Mouse (Mus musculus): ENCODE measurements around the gene Hs2st1.
A peak's percentile ranks its signal among the peaks of the same experiment; 100 is the strongest.

Gene Hs2st1

DNA sequence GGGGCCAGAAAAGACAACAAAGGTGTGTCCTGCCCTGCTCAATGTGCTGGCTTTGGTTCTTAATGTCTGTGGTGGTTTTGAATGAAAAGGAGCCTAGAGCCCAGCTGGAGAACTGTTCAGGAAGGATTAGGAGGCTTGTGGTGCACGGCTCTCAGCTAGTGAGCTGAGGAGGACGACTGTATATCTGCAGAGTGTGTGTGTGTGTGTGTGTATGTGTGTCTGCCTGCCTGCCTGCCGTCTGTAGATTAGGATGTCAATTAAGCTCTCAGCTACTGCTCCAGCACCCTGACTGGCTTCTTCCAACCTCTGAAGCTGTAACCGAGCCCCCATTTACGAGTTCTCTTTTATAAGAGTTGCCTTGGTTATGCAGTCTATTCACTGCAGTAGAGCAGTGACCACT lies 62.1 kb downstream of the Hs2st1 start:
- no peak for DNase-seq (ENCODE audit: extremely low spot score)

DNA sequence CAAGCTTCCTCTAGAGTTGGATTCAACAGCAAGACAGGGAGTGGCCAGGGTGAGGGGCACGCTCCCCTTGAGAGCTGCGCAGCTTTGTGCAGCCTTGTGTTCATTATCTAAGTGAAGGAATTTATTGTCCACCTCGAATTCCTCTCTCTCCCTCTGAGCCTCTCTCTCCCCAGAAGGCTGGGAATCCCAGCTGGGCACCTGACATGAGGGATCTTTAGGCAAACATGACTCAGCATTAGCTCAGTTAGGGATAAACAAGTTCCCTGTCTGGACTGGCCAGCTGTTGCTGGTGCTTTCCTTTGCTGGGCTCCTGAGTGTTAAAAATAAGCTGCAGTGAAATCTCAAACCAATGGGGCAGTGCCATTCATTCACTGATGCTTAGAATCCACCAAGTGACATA lies 63.8 kb downstream of the Hs2st1 start:
- DNase-seq (ENCODE audit: extremely low spot score) = peak; percentile 29

DNA sequence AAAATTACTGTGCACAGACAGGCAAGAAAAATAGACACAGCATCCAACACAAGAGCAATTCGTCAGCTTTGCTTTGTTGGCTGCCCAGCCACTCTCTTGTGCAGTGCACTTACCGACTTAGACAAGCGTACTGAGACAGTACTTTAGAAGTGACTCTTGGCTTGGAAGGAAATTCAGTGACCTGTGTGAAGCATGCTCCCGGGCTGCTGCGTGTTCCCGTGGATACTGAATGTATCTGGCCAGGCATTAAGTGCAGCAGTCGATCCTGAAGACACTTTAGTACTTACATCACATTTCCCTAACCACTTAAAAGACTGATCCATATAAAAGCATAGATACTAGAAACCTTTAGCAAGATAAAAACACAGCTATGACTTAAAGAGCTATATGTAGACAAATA lies 68.1 kb downstream of the Hs2st1 start:
- no peak for DNase-seq (ENCODE audit: extremely low spot score)

DNA sequence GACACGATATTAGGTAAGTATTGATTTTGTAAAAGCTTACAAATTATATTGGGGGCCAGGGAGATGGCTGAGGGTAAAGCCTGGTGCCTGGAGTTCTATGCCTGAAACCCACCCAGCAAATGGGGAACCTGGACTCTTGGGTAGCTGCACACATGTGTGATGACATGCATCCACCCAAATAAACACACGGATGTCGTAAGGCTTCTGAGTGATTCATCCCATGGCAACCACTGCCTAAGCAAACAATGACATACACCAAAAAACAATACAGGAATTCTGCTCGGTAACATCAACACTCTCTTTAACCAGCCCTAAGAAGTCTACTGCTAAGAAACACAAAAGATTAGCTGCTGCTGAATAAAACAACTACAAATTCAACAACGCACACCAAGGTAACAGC lies 73.2 kb downstream of the Hs2st1 start:
- no peak for DNase-seq (ENCODE audit: extremely low spot score)

DNA sequence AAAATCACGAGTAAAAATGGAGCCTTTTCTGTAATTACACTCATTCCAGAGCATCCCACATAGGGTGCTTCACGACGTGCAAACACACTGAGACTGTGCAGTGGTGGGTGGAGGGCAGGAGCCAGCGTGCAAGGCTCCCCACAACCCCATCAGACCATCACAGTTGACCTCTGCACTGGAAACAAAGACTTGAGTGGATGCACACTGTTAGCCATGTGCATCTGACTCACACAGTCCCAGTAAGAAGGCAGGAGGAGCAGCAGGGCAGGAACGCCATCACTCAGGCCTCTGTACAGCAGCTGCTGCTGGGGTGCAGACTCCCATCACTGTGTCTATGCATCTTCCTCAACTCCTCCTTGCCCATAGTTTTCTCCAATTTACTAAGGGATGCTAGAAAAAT lies 75.1 kb downstream of the Hs2st1 start:
- no peak for DNase-seq (ENCODE audit: extremely low spot score)

DNA sequence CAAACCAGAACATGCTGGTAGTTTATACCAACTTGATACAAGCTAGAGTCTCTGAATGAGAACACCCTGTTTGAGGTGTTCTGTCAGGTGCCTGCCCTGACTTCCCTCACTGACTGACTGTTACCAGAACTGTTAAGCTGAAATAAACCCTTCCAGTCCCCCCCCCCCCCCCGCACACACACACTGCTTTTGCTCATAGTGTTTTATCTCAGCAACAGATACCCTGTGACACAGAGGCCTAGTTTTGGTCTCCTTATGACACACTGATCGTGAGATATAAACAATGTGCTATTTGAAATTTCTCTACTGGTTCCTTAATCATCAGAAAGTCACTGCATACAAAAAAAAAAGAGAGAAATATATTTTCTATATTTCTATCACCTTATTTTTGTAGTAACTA lies 81.2 kb downstream of the Hs2st1 start:
- DNase-seq (ENCODE audit: extremely low spot score) = no peak

DNA sequence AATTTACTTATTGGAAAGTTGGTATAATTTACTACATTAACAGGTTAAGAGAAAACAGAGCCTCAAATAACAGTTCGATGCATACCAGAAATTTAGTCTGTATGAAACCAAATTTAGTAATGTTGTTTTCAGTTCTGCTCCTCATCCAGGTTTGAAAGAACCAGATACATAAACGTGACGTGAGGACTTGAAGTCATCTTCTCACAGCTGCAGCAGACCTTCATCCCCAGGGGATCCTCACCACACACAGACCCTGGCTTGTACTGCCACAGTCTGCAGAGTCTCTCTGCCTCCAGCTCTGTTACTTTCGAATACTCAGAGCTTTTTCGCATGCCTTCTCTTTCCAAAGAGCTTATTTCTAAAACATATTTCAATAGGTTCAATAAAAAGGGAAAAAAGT lies 89.4 kb downstream of the Hs2st1 start:
- no peak for DNase-seq (ENCODE audit: extremely low spot score)

DNA sequence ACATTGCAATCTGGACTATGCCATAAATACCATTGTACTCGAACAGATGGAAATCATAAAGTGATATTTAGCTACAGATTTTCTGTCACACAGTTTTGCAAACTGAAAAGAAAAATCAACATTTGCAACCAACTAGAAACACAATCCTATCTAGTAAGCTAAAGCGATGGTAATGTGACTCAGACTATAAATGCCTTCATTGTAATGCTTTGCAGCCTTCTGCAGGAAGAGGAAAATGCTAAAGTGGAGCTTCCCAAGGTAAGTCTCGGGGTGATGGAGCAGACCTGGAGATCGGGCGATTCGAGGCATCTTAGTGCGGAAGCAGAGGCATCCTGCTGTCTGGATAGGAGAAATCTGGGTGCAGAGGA lies 91.6 kb downstream of the Hs2st1 start:
- no peak for DNase-seq (ENCODE audit: extremely low spot score)

DNA sequence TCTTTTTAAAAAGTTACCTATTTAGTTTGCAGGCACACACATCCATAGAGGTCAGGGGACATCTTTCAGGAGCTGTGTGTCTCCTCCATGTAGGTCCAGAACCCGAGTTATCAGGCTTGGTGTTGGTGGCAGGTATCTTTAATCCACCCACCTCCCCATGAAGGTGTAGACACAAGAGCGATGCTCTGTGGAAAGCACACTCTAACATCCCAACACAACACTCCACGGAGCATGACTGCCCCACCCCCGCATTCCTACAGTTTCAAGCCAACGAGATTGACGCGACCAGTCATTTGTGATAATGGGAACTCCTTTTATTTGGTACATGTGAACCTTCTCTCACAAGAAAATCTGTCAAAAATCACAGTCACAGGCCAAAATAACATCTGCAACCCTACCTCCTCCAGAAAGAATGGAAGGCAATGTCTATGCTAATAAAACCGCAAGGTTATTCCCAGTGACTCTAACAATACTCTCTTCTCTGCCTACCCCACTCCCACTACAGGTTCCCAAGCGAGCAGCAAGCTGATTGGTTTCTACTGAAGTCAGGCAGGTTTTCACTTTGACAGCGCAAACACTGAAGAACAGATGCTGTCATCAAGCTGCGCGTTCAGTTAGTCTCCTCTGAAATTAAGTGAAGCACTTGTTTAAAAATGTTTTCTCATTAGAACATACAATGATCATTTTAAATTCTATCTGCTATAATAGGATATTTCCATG lies 92.1 kb downstream of the Hs2st1 start:
- no peak for DNase-seq (ENCODE audit: extremely low spot score)

DNA sequence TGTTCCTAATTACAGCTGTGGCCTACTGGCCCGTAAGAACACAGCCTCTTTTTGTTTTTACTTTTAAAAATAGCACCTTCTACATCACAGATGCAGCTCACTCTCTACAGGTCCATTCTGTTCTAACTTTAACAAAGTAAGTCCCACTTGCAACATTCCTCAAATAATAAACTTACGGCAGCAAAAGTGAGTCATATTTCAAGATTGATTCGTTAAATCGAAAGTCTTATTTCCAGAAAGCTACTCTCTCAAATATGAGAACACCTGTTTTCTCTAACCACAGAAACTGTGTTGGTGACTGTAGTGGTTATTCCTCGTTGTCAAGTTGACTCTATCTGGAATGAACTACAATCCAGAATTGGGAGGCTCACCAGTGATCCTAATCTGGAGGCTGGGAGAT lies 94.1 kb downstream of the Hs2st1 start:
- no peak for DNase-seq (ENCODE audit: extremely low spot score)

DNA sequence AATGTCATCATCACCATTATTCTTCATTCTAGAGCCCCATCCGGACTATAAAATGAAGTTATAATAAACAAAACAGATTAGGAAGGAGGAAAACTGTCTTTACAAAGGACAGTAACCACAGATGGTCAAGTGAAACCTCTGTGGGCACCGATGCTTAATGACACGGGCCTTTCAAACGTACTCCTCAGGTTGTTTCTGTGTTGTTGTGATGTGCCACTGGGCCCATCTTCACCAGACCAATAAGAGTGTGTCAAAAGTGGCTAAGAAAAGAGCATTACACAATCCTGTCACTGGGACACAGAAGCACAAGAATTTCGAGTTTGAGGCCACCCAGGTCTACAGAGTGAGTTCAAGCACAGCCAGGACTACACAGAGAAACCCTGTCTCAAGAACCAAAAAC lies 95.3 kb downstream of the Hs2st1 start:
- DNase-seq (ENCODE audit: extremely low spot score) = no peak

DNA sequence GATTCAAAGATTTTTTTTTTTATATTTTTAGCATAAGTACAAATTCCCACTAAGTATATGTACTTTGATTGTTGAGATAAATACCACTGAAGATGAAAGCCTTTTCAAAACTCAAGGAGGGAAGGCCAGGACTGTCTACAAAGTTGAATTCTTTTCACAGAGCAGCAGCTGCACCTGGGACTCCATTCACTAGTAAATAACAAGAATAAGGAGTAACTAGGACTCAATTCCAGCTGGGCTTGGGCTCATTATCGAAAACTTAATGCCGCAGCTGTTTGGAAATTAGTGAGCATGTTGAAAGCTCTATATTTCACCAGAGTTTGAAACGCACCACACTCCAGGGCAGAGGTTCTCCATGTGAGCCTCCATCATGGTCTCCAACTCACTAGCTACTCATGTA lies 98.0 kb downstream of the Hs2st1 start:
- no peak for DNase-seq (ENCODE audit: extremely low spot score)

DNA sequence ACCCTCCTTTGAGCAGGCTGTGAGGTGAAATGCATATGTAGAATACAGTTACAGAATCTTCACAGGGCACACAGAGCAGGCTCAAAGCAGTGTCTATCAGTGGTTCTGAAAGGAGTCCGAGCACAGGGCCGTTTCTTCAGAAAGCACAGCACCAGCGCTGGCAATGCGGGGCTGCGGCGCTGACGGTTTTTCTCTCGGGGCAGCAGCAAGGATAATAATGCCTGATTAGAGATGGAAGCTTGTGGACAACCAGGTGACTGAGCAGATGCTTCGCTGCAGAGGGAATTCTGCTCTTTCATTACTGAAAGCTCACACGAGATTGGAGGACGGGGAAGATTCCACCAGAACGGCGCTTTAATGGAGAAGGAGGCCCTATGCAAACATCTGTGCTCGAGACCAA lies 99.1 kb downstream of the Hs2st1 start:
- DNase-seq (ENCODE audit: extremely low spot score) = no peak

DNA sequence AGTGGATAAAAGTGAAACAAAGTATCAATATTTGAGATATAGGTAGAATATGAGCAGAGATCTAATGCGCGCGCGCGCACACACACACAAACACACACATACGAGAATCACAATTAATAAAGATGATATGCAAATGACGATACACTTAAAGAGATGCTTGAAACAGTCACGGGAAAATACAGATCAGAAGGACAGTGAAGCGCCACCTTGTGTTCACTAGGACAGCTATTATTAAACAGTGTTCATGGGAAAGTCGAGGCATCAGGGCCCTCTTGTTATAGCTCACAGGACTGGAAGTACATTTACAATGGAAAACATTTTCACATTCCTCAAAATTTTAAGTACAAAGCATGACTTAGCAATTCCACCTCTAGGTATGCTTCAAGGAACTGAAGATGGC lies 102.5 kb downstream of the Hs2st1 start:
- no peak for DNase-seq (ENCODE audit: extremely low spot score)

DNA sequence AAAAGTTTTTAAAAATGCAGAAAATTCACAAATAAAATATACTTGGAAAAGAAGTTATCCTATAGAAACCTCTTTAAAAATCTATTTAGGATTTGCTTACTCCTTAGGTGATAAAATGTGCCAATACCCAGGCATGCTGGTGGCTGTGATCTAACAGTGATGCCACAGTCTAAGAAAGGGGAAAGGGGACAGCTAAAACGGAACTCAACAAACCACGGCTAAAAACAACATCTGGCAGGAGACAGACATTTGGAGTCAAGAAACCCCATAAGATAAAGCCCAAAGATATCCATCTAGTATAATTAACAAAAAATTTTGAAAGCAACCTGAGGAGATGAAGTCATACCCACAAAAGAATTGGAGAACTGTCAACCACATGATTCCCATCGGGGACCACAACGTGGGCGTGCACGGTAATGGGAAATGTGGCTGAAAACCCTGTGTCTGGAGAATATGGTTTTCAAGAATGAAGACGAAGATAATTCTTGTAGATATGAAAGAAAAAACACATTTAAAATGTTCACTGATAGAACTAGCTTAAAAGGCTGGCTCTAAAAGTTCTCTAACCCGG lies 103.8 kb downstream of the Hs2st1 start:
- DNase-seq (ENCODE audit: extremely low spot score) = no peak

DNA sequence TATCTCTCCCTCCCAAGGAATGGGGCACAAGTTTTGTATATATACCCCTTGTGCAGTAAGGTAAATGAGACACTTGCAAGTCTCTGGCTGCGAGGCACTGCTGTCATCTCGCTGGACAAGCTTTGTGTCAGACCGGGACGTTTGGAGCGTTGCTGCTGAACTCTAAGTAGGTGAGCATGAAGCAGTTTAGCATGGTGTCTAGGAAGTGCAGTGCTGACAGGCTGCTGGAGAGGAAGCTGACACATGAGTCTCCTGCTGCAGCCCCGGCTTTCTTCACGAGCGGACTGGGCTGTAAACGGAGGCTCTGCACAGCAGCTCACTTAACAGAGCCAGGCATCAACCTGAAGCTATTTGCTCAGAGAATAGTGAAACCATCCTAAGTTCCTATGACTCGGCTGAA lies 107.3 kb downstream of the Hs2st1 start:
- DNase-seq (ENCODE audit: extremely low spot score) = no peak

DNA sequence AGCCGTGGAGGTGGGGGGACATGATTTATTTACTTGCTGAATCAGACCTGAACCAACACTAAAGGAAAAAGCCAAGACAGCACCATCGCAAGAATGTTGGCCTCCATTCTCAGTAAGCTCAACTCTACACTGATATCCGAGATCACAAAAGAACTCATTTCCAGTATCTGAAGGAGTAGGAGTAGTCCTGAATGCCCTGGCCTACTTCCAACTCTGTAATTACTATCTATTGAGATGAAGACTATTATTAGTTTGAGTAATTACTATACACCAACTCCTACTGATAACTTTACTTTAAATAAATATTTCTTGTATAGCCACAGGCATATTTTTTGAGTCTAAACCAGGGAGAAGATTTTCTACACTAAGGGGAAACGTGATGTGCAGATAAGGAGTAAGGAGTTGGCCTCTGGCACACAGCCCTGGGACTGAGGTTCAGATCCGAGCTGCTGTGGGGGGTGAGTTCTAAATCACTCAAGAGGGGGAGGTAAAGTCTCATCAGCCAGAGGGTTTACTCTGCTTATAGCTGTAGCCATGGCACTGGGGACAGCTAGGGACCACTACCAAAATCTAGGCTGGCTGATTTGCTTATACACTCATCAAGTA lies 109.7 kb downstream of the Hs2st1 start:
- DNase-seq (ENCODE audit: extremely low spot score) = no peak

DNA sequence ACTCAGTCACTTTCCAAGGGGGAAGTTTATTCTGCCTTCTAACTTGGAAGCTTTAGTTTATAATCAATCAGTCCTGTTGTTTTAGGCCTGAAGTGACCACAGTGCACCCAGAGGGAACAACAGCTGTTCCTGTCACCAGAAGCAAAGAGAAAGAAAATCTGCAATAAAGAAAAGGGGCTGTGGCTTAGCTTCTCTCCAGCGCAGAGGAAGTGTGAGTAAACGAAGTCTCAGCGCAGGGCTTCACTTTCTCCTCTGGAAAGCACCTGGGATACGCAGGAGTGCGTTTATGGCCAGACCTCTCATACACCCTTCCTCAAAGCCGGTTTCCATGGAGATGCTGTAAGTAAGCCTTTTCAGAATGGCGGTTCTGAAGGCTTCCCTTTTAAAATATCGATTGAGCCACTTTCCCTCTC lies 110.7 kb downstream of the Hs2st1 start:
- DNase-seq (ENCODE audit: extremely low spot score) = no peak

DNA sequence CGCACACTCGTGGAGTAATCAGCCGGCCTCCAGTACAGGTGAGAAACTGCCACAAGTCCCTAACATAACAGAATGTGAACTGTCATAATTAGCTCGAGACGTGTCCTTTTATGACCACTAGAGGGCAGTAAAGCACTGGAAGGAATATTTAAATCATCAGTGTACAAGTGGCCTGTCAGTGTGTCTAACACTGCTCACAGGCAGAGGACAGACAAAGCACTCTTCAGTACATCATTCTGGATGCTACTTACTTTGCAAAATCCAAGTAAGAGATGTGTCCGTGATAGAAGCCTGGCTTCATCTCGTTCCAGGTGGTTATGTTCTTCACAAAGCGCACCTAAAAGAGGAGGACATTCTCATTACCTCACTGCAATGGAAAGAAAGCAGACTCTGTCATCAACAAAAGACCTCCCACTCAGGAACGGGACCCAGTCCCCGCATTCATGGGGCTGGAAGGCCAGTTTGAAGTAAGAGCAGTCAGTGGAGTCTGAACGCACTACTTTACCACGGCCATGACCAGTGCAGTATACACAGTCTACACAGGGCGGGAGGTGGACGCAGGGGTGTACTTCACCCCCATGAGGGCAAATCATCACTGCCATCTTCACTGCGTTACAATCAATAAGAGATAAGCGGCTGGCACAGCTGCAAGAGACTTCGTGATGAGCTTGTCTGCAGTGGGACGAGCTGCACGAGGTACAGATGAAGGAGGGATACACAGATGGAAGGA lies 116.1 kb downstream of the Hs2st1 start:
- peak; percentile 56 for DNase-seq (ENCODE audit: extremely low spot score)

DNA sequence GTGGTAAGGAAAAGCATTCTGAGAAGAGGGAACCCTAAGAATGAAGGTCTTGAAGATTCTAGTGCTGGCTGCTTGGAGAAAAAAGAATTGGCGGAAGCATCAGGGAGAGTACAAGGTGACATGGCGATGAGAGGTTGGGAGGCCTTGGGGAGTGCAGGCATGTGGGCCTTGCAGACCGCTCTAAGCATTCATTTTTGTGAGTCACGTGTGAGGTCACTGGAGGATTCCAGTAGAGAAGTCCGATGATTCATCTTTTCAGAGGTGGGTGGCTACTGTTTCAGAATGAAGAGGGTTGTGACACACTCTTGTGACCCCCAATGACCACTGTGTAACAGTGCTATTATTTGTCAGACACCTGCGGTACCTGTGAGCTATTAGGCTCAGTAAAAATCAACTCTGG lies 121.0 kb downstream of the Hs2st1 start:
- no peak for DNase-seq (ENCODE audit: extremely low spot score)

DNA sequence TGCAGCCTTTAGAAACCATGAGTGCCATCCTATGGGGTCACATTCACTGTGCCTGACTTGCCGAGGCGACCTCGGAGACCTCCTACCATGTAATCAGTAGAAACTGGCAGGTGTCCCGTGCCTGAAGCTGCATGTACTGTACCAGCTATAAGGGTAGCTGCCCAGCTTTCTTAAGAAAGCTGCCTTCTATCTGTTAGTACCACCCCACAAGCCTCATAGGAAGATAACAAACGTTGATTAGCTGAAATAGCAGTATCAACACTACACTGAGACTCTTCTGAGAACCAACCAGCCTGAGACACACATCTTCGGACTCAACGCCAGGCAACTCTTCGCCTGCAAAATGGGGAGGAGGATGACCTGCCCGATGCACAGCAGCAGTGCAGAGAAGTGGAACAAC lies 122.1 kb downstream of the Hs2st1 start:
- DNase-seq (ENCODE audit: extremely low spot score) = no peak

DNA sequence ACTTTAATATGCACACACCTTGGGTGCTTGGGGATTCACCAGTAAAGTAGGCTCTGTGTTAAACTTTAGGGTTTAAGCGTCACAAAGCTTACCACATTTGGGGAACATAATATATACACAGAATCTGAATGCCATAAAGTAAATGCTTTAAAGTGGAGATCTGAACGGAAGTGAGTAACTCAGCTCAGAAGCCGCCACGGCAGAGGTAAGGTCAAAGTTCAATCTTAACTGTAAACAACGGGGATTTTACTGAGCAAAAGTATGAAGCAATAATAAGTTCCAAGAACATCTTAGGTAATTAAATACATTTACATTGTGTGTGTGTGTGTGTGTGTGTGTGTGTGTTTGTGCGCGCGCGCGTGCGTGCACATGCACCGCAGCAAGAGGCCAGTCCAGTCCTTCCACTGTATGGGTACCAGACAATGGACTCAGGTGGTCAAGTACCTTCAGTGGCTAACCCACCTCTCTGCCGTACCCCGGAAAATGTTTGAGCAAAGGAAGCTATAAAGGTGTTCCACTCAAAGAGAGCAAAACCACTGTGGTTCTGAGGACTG lies 123.8 kb downstream of the Hs2st1 start:
- DNase-seq (ENCODE audit: extremely low spot score) = no peak
